Mouse (Mus musculus) heart, embryonic 11.5 days (tissue): ENCODE data around the gene Cphx3. TPM values are rescaled to one million over a fixed set of nuclear protein-coding genes. Genes with fewer than 3 reads are reported as not detected.
"Not testable (repeated sequence)": the region's sequence is repeated elsewhere in the genome, so short reads cannot be mapped to it uniquely, and the experiment has no call there.

Experiments
- ATAC-seq: fragments of 200-750 bp; cut with Nextera tagmentation; replicated peaks from 2 replicates; pipeline ENCODE4 v1.8.0; 2017; ENCODE audit warnings: moderate library complexity; ENCODE audit not compliant: insufficient number of reproducible peaks, low FRiP score, low TSS enrichment
- H3K27ac ChIP-seq: fragments of 300-500 bp; sonication (generic); 2 replicates; pipeline ENCODE4 v1.5.1; 2014; ENCODE audit warnings: mild to moderate bottlenecking, low read depth, low read length
- H3K27me3 ChIP-seq: fragments of 300-500 bp; sonication (generic); 2 replicates; pipeline ENCODE4 v1.6.1; 2014; ENCODE audit warnings: mild to moderate bottlenecking, low read length, mixed read lengths; ENCODE audit not compliant: control insufficient read depth, insufficient read depth
- H3K36me3 ChIP-seq: fragments of 300-500 bp; sonication (generic); 2 replicates; pipeline ENCODE4 v1.6.1; 2014; ENCODE audit warnings: mild to moderate bottlenecking, low read length, moderate library complexity, mixed read lengths; ENCODE audit not compliant: control insufficient read depth, insufficient read depth
- H3K4me1 ChIP-seq: fragments of 300-500 bp; sonication (generic); 2 replicates; pipeline ENCODE4 v1.6.1; 2014; ENCODE audit warnings: low read length; ENCODE audit not compliant: control insufficient read depth, insufficient read depth
- H3K4me2 ChIP-seq: fragments of 300-500 bp; sonication (generic); 2 replicates; pipeline ENCODE4 v1.6.1; 2014; ENCODE audit warnings: mild to moderate bottlenecking, moderate library complexity
- H3K4me3 ChIP-seq: fragments of 300-500 bp; sonication (generic); 2 replicates; pipeline ENCODE4 v1.5.1; 2014; ENCODE audit warnings: low read depth, low read length
- H3K9ac ChIP-seq: fragments of 300-500 bp; sonication (generic); 2 replicates; pipeline ENCODE4 v1.6.1; 2014; ENCODE audit warnings: mild to moderate bottlenecking, low read depth, low read length, moderate library complexity
- H3K9me3 ChIP-seq: fragments of 300-500 bp; sonication (generic); replicated peaks from 2 replicates; pipeline ENCODE4 v1.6.1; 2016; ENCODE audit warnings: low read length; ENCODE audit not compliant: control insufficient read depth
- WGBS: fragments of 180-500 bp; shearing (Covaris S2); extraction: QIAGEN DNeasy Blood & Tissue Kit; methylation state at CpG from one replicate; pipeline ENCODE4 v1.1.7; 2014; ENCODE audit not compliant: insufficient replicate concordance; 5-methylcytosine and 5-hydroxymethylcytosine counted together
- polyA plus RNA-seq: library from polyadenylated mRNA; unstranded; fragments of >200 nt; fragmentation: Nextera tagmentation; extraction: Ambion mirVana; gene quantifications from 2 replicates; pipeline ENCODE4 v1.2.1, GENCODE M21; 2014

Cphx3 gene
- polyA plus RNA-seq, 1 experiment from 2014 or later, result not detected

- WGBS, result no CpG with 5 or more reads among the region's 2 CpGs
- H3K36me3 ChIP-seq, H3K4me2 ChIP-seq, H3K4me3 ChIP-seq, H3K9ac ChIP-seq, H3K9me3 ChIP-seq, H3K27me3 ChIP-seq, H3K4me1 ChIP-seq, H3K27ac ChIP-seq, ATAC-seq: not testable (repeated sequence)
Observed at GRCm38 (mm10) chr14:26147095-26147494, 65.0 kb downstream of the Cphx3 start.

DNA sequence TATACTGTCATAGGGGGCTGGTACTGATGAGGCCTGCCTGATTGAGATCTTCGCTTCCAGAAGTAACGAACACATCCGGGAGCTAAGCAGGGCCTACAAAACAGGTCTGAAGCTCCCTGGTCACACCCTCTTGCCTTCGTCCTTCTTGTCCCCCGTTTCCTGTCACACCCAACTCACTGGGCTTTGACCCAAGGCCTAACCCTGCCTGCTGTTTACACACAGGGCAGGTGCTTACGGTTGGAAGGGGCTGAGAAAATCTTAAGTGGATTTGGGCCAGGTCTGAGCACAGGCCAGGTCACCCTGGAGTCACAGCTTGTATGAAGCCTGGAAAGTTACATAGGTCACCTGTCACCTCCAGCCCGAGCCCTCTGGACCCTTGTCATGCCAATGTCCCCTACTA, 73.9 kb downstream of the Cphx3 start:
- no CpG with 5 or more reads among the region's 7 CpGs for WGBS
- H3K9me3 ChIP-seq, H3K36me3 ChIP-seq, H3K4me2 ChIP-seq, H3K4me1 ChIP-seq, H3K4me3 ChIP-seq, ATAC-seq, H3K9ac ChIP-seq, H3K27me3 ChIP-seq, H3K27ac ChIP-seq: not testable (repeated sequence)

DNA sequence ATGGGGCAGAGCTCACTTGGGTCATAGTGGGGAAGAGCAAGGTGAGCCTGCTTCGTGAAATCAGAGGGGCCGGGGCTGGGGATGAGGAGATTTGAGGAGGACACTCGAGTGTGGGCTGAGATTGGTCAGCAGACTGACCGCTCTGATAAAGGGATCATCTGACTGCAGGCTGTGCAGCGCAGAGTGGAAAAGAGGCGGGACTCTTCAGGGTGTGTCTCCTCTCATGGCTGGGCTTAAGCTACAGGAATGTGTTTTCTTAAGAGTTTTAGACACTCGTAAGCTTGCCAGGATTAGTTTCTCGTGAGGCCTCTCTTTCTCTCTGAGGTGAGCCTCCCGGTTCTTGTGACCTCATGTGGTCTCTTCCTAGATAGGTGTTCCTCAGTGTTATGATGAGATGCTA, 79.1 kb downstream of the Cphx3 start:
- H3K4me2 ChIP-seq, H3K27me3 ChIP-seq, ATAC-seq, H3K4me1 ChIP-seq, H3K9me3 ChIP-seq, H3K27ac ChIP-seq, H3K4me3 ChIP-seq, H3K36me3 ChIP-seq, H3K9ac ChIP-seq: not testable (repeated sequence)
- WGBS, result no CpG with 5 or more reads among the region's 9 CpGs

- not testable (repeated sequence) for H3K36me3 ChIP-seq, H3K4me3 ChIP-seq, ATAC-seq, H3K4me2 ChIP-seq, H3K9me3 ChIP-seq, H3K27ac ChIP-seq, H3K27me3 ChIP-seq, H3K4me1 ChIP-seq, H3K9ac ChIP-seq
- no CpG with 5 or more reads among the region's 5 CpGs for whole genome bisulfite sequencing
Observed at GRCm38 (mm10) chr14:26162423-26162822, 80.3 kb downstream of the Cphx3 start.

GRCm38 (mm10) chr14:26165266-26165665, 83.2 kb downstream of the Cphx3 start:
- not testable (repeated sequence) for H3K9me3 ChIP-seq, ATAC-seq, H3K4me1 ChIP-seq

GRCm38 (mm10) chr14:26173955-26174354, 91.9 kb downstream of the Cphx3 start:
- not testable (repeated sequence) for H3K36me3 ChIP-seq, H3K9ac ChIP-seq
- WGBS, result no CpG with 5 or more reads among the region's 3 CpGs

More at GRCm38 (mm10) chr14:26165266-26165665, 83.2 kb downstream of the Cphx3 start:
- H3K27ac ChIP-seq, H3K4me2 ChIP-seq, H3K4me3 ChIP-seq, H3K27me3 ChIP-seq, H3K36me3 ChIP-seq, H3K9ac ChIP-seq: not testable (repeated sequence)
- WGBS, result no CpG with 5 or more reads among the region's 12 CpGs

GRCm38 (mm10) chr14:26175028-26175427, 92.9 kb downstream of the Cphx3 start:
- not testable (repeated sequence) for H3K4me1 ChIP-seq, H3K9ac ChIP-seq, ATAC-seq, H3K9me3 ChIP-seq, H3K4me2 ChIP-seq, H3K4me3 ChIP-seq, H3K27me3 ChIP-seq, H3K27ac ChIP-seq, H3K36me3 ChIP-seq
- WGBS, result no CpG with 5 or more reads among the region's 6 CpGs

More at GRCm38 (mm10) chr14:26173955-26174354, 91.9 kb downstream of the Cphx3 start:
- H3K4me1 ChIP-seq, ATAC-seq, H3K9me3 ChIP-seq, H3K27ac ChIP-seq, H3K4me3 ChIP-seq, H3K4me2 ChIP-seq, H3K27me3 ChIP-seq: not testable (repeated sequence)

- not testable (repeated sequence) for H3K36me3 ChIP-seq, H3K9ac ChIP-seq, H3K27me3 ChIP-seq, H3K4me1 ChIP-seq, H3K9me3 ChIP-seq, H3K4me3 ChIP-seq, H3K4me2 ChIP-seq, H3K27ac ChIP-seq, ATAC-seq
- no CpG with 5 or more reads among the region's 10 CpGs for WGBS
Observed at GRCm38 (mm10) chr14:26181660-26182059, 99.6 kb downstream of the Cphx3 start.

DNA sequence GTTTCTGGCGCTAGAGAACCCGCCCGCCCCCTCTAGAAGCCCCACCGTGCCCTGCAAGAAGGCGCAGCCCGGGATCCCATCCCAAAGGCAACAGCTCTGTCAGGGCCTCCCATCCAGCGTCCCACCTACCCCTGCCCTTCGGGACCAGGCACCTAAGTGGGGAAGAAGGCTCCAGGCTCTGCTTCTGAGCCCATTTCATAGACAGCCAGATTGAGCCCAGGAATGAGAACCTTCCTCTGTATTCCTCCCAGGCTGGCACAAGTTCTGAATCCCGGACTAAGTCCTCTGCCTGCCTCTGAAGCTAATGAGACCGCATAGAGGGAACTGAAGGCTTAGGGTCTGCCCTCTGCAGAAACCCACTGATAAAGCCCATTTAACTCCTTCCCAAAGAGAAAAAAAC, 100.3 kb downstream of the Cphx3 start, which contains the start of gene Plac9b:
TSS of gene Plac9b (minus strand) at position 101 of the 400 bp plus-strand sequence.
- not testable (repeated sequence) for H3K27ac ChIP-seq, H3K27me3 ChIP-seq, H3K36me3 ChIP-seq, H3K4me2 ChIP-seq, H3K9me3 ChIP-seq, ATAC-seq, H3K9ac ChIP-seq, H3K4me3 ChIP-seq, H3K4me1 ChIP-seq
- no CpG with 5 or more reads among the region's 10 CpGs for WGBS
